Mouse (Mus musculus) kidney, postnatal 0 days (tissue): ENCODE measurements around the gene Cntn1. TPM values are rescaled to one million over a fixed set of nuclear protein-coding genes. Genes with fewer than 3 reads are reported as not detected.

ENCODE experiments used
- ATAC-seq: fragments of 200-750 bp; cut with Nextera tagmentation; replicated peaks from 2 replicates; pipeline ENCODE4 v1.8.0; 2017; ENCODE audit warnings: low read depth, moderate number of reproducible peaks, moderate TSS enrichment, moderate library complexity; ENCODE audit not compliant: low FRiP score
- DNase-seq: peaks from one replicate; pipeline ENCODE4 v3.0.0-alpha.2; 2016; ENCODE audit warnings: low spot score
- H3K27ac ChIP-seq: fragments of 300-500 bp; sonication (generic); 2 replicates; pipeline ENCODE4 v1.5.1; 2014; ENCODE audit warnings: mild to moderate bottlenecking
- H3K27me3 ChIP-seq: fragments of 300-500 bp; sonication (generic); 2 replicates; pipeline ENCODE4 v1.6.1; 2014; ENCODE audit warnings: low read length, mixed read lengths; ENCODE audit not compliant: insufficient read depth
- H3K36me3 ChIP-seq: fragments of 300-500 bp; sonication (generic); 2 replicates; pipeline ENCODE4 v1.6.1; 2014; ENCODE audit warnings: low read length, mixed read lengths; ENCODE audit not compliant: insufficient read depth
- H3K4me1 ChIP-seq: fragments of 300-500 bp; sonication (generic); replicated peaks from 2 replicates; pipeline ENCODE4 v1.6.1; 2014; ENCODE audit warnings: antibody characterized with exemption, low read length, mixed read lengths; ENCODE audit not compliant: insufficient read depth
- H3K4me2 ChIP-seq: fragments of 300-500 bp; sonication (generic); 2 replicates; pipeline ENCODE4 v1.6.1; 2014; ENCODE audit warnings: mild to moderate bottlenecking, low read length, moderate library complexity, mixed read lengths
- H3K4me3 ChIP-seq: fragments of 300-500 bp; sonication (generic); replicated peaks from 2 replicates; pipeline ENCODE4 v1.5.1; 2014; ENCODE audit warnings: low read depth, low read length
- H3K9ac ChIP-seq: fragments of 300-500 bp; sonication (generic); 2 replicates; pipeline ENCODE4 v1.6.1; 2014; ENCODE audit warnings: low read depth, low read length
- H3K9me3 ChIP-seq: fragments of 300-500 bp; sonication (generic); replicated peaks from 2 replicates; pipeline ENCODE4 v1.6.1; 2016; ENCODE audit warnings: low read length, inconsistent platforms, mixed read lengths
- CTCF ChIP-seq: IDR thresholded peaks from 2 replicates; pipeline ENCODE4 v1.5.1; 2016; ENCODE audit warnings: antibody characterized with exemption, low read depth, mild to moderate bottlenecking, moderate library complexity
- WGBS: fragments of 180-500 bp; shearing (Covaris S2); extraction: QIAGEN DNeasy Blood & Tissue Kit; methylation state at CpG from one replicate; pipeline ENCODE4 v1.1.7; 2014; 5-methylcytosine and 5-hydroxymethylcytosine counted together
- polyA plus RNA-seq: library from polyadenylated mRNA; unstranded; fragments of >200 nt; fragmentation: Nextera tagmentation; extraction: Ambion mirVana; gene quantifications from 2 replicates; pipeline ENCODE4 v1.2.1, GENCODE M21; 2015

Cntn1 gene
- polyA plus RNA-seq, 1 experiment from 2014 or later, result 1.3 TPM

- WGBS, result 57% methylated on average over 4 of the region's 4 CpGs
- DNase-seq (no peak), ATAC-seq (no peak)
These were observed 2.9 kb upstream of the Cntn1 start for GRCm38 (mm10) chr15:92048031-92048430.

GRCm38 (mm10) chr15:92048531-92048930 is 2.4 kb upstream of the Cntn1 start:
- 75% methylated on average over 4 of the region's 4 CpGs for WGBS
- H3K4me1 ChIP-seq, result no peaks in the 10 kb centered on the region; the same call in 1 of the 2 replicates
- ATAC-seq, result no peak
- no peak overlapping the region for H3K9ac ChIP-seq
- no peak overlapping the region for H3K4me3 ChIP-seq
- H3K27ac ChIP-seq, result no peak overlapping the region
- H3K27me3 ChIP-seq, result no peaks in the 10 kb centered on the region
- TF ChIP-seq CTCF, result no peak
- no peak overlapping the region for H3K4me2 ChIP-seq
- no peaks in the 10 kb centered on the region for H3K9me3 ChIP-seq
- no peak for DNase-seq
- H3K36me3 ChIP-seq, result no peaks in the 10 kb centered on the region

More at GRCm38 (mm10) chr15:92048031-92048430, 2.9 kb upstream of the Cntn1 start:
- no peak overlapping the region for H3K9ac ChIP-seq
- no peak overlapping the region for H3K4me3 ChIP-seq
- no peaks in the 10 kb centered on the region for H3K27me3 ChIP-seq
- H3K27ac ChIP-seq, result no peak overlapping the region
- no peak overlapping the region for H3K4me2 ChIP-seq
- H3K4me1 ChIP-seq, result no peaks in the 10 kb centered on the region; the same call in 1 of the 2 replicates
- no peak for TF ChIP-seq CTCF
- no peaks in the 10 kb centered on the region for H3K36me3 ChIP-seq
- H3K9me3 ChIP-seq, result no peaks in the 10 kb centered on the region

- WGBS, result 0% methylated on average over 32 of the region's 35 CpGs
- H3K9me3 ChIP-seq, result no peaks in the 10 kb centered on the region
- H3K4me1 ChIP-seq, result no peaks in the 10 kb centered on the region; the same call in 1 of the 2 replicates
- H3K4me3 ChIP-seq, result peak overlapping the region; percentile 32
- peak; percentile 36; the same call in 1 of the 2 replicates for ATAC-seq
- no peak overlapping the region for H3K9ac ChIP-seq
- H3K27me3 ChIP-seq, result no peaks in the 10 kb centered on the region
- no peak overlapping the region for H3K27ac ChIP-seq
- DNase-seq, result peak; percentile 14
- peak overlapping the region; percentile 82 for H3K4me2 ChIP-seq
- TF ChIP-seq CTCF, result no peak
- no peaks in the 10 kb centered on the region for H3K36me3 ChIP-seq
These were observed 578 bp downstream of the Cntn1 start for GRCm38 (mm10) chr15:92051353-92052132.

- no peak for TF ChIP-seq CTCF
- H3K27ac ChIP-seq, result no peak overlapping the region
- WGBS, result 21% methylated on average over 4 of the region's 4 CpGs
- no peaks in the 10 kb centered on the region for H3K9me3 ChIP-seq
- no peaks in the 10 kb centered on the region for H3K36me3 ChIP-seq
- H3K4me2 ChIP-seq, result 0 out of 2 replicates have a peak overlapping the region, but pooled peaks have one; percentile 82
- DNase-seq (no peak), ATAC-seq (no peak)
- H3K9ac ChIP-seq, result no peak overlapping the region
- H3K4me3 ChIP-seq, result no peak overlapping the region
- no peaks in the 10 kb centered on the region for H3K27me3 ChIP-seq
- H3K4me1 ChIP-seq, result no peaks in the 10 kb centered on the region; the same call in 1 of the 2 replicates
These were observed 1.1 kb downstream of the Cntn1 start for GRCm38 (mm10) chr15:92052133-92052463.

GRCm38 (mm10) chr15:92057553-92057952 is 6.6 kb downstream of the Cntn1 start:
- Histone ChIP-seq H3K4me1 (no peaks in the 10 kb centered on the region), H3K27ac (no peak overlapping the region), H3K9ac (no peak overlapping the region), H3K4me3 (no peak overlapping the region), H3K9me3 (no peaks in the 10 kb centered on the region), H3K4me2 (no peak overlapping the region), H3K27me3 (no peaks in the 10 kb centered on the region), H3K36me3 (no peaks in the 10 kb centered on the region)
- TF ChIP-seq CTCF, result no peak
- WGBS, result 95% methylated on average over 5 of the region's 5 CpGs
- ATAC-seq (no peak), DNase-seq (no peak)

- H3K36me3 ChIP-seq, result no peaks in the 10 kb centered on the region
- DNase-seq (peak; percentile 10), ATAC-seq (no peak)
- H3K27ac ChIP-seq, result no peak overlapping the region
- no peak overlapping the region for H3K4me3 ChIP-seq
- H3K4me2 ChIP-seq, result no peak overlapping the region
- no peaks in the 10 kb centered on the region for H3K4me1 ChIP-seq
- no peaks in the 10 kb centered on the region for H3K27me3 ChIP-seq
- H3K9me3 ChIP-seq, result no peaks in the 10 kb centered on the region
- H3K9ac ChIP-seq, result no peak overlapping the region
- TF ChIP-seq CTCF, result no peak
- 50% methylated on average over 3 of the region's 3 CpGs for WGBS
These were observed 10.0 kb downstream of the Cntn1 start for GRCm38 (mm10) chr15:92060986-92061385.
